7 mouse cellular contexts compared by ENCODE assay signal in the genomic region with DNA sequence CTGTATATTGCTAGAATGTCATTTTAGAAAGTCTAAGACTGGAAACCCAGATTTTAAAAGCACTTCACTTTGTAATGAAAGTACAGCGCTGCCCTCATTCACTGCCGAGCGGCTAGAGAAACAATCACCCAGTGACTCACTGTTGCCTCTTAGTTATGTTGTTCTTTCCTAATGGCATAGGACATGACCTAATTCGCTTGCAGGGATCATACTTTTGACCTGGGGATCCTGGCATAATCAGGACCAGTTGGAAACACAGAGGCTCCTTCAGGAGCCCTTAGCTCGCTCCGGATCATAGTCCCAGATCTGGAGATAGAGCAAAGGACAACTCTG. TPM values are rescaled to one million over a fixed set of nuclear protein-coding genes. Genes with fewer than 3 reads are reported as not detected.
DNase-seq lines count a peak whose midpoint lies in the region; ATAC-seq lines count a peak whose summit lies in the region.

No protein-coding gene starts in this region.

- H3K9me3 ChIP-seq in embryonic facial prominence, embryonic 12.5 days, result no peaks in the 10 kb centered on the region

- peak overlapping the region; percentile 58 for H3K27ac ChIP-seq in embryonic facial prominence, embryonic 12.5 days

- DNase-seq in left cerebral cortex, adult 11 months (ENCODE audit: low spot score), result peak; percentile 9
- no peak for DNase-seq in left cerebral cortex, postnatal 10 days (ENCODE audit: extremely low spot score in 1 of 2, low spot score in 2 of 2)
- DNase-seq in lung, postnatal 36 days, result peak; percentile 11
- DNase-seq in cerebellum, adult 9-11 months, result no peak

- peak overlapping the region; percentile 80 for H3K4me2 ChIP-seq in embryonic facial prominence, embryonic 12.5 days (replicated peaks)

- 0% methylated on average over 6 of the region's 6 CpGs for WGBS in embryonic facial prominence, embryonic 12.5 days

- H3K27me3 ChIP-seq in embryonic facial prominence, embryonic 12.5 days, result no peaks in the 10 kb centered on the region

- peak overlapping the region; percentile 64 for H3K9ac ChIP-seq in embryonic facial prominence, embryonic 12.5 days

- H3K4me1 ChIP-seq in embryonic facial prominence, embryonic 12.5 days, result peaks cover 4% of the 10 kb centered on the region; the same call in 1 of the 2 replicates

- peak; percentile 4; the same call in 1 of the 2 replicates for ATAC-seq in embryonic facial prominence, embryonic 12.5 days (ENCODE audit: insufficient number of reproducible peaks, insufficient read depth, low FRiP score, low TSS enrichment)
- peak; percentile 44 to 49; a peak in 1 of 4 replicates for ATAC-seq in hematopoietic stem cell, adult 5-6 weeks (replicated peaks in 1 of 2; ENCODE audit: insufficient read depth in 1 of 2, low FRiP score in 2 of 2, low TSS enrichment in 1 of 2, low read depth in 1 of 2, poor library complexity in 2 of 2, severe bottlenecking in 2 of 2)
- no peak for ATAC-seq in activated CD4-positive, CD25-positive, alpha-beta regulatory T cell, adult 4 months

- peak overlapping the region; percentile 62 for H3K4me3 ChIP-seq in embryonic facial prominence, embryonic 12.5 days

- intact Hi-C loops in left cerebral cortex, postnatal 10 days (cut with DNase I), result loop anchor here (5.0 kb wide), 2 partner anchors 196 to 396 kb away; no protein-coding TSS in a partner anchor

- no peaks in the 10 kb centered on the region for H3K36me3 ChIP-seq in embryonic facial prominence, embryonic 12.5 days

RNA-seq across cellular contexts. Expression of a gene that starts 0.8 kb away (rescaled TPM):
- 10 to 100 TPM; 57.0 to 63.9 TPM for total RNA-seq in left cerebral cortex, postnatal 10 days (2021)
- 6.8 and 7.0 TPM in 2 replicates for polyA plus RNA-seq in embryonic facial prominence, embryonic 12.5 days (2016; fragmentation: Nextera tagmentation; extraction: Ambion mirVana)
- not detected in 2 replicates for total RNA-seq in hematopoietic stem cell, adult 5-6 weeks (2017)
- not detected for polyA plus RNA-seq in activated CD4-positive, CD25-positive, alpha-beta regulatory T cell, adult 4 months (2017; shearing (Covaris generic))

Comparison
In these comparisons a context has a peak if more than half of its experiments do, and no peak if none do; other contexts are left out.
1. DNase-seq: peak in left cerebral cortex, adult 11 months (single experiment) and lung, postnatal 36 days (single experiment); none in left cerebral cortex, postnatal 10 days (0 of 2) and cerebellum, adult 9-11 months (single experiment).
2. RNA of a gene that starts 0.8 kb away (total RNA-seq): 57.0 to 63.9 TPM in left cerebral cortex, postnatal 10 days; not detected in hematopoietic stem cell, adult 5-6 weeks; every median in the first group is over 10 times any median in the second.